Mouse (Mus musculus) brain, adult 2 months (tissue): Measurements from ENCODE around the gene Dpep1.
"Not testable (repeated sequence)": the region's sequence is repeated elsewhere in the genome, so short reads cannot be mapped to it uniquely, and the experiment has no call there.

Experiments used
- DNase-seq: peaks from one replicate; pipeline ENCODE4 v3.0.0; 2011; ENCODE audit warnings: low read depth, low spot score

Dpep1 gene

GRCm38 (mm10) chr8:123211876-123212275 lies 25.8 kb downstream of the Dpep1 start:
- no peak for DNase-seq

- DNase-seq: peak; percentile 93
Observed at GRCm38 (mm10) chr8:123212321-123213117, 26.5 kb downstream of the Dpep1 start, which contains the start of the genes Chmp1a and Spata33. Chmp1a (minus strand) TSS chr8:123212763. Spata33 (plus strand) TSS chr8:123212832.

GRCm38 (mm10) chr8:123213118-123213772 lies 27.2 kb downstream of the Dpep1 start:
- no peak for DNase-seq

- DNase-seq: no peak
Observed at GRCm38 (mm10) chr8:123215430-123215829, 29.4 kb downstream of the Dpep1 start.

GRCm38 (mm10) chr8:123220917-123221316 lies 34.9 kb downstream of the Dpep1 start:
- DNase-seq: no peak

DNA sequence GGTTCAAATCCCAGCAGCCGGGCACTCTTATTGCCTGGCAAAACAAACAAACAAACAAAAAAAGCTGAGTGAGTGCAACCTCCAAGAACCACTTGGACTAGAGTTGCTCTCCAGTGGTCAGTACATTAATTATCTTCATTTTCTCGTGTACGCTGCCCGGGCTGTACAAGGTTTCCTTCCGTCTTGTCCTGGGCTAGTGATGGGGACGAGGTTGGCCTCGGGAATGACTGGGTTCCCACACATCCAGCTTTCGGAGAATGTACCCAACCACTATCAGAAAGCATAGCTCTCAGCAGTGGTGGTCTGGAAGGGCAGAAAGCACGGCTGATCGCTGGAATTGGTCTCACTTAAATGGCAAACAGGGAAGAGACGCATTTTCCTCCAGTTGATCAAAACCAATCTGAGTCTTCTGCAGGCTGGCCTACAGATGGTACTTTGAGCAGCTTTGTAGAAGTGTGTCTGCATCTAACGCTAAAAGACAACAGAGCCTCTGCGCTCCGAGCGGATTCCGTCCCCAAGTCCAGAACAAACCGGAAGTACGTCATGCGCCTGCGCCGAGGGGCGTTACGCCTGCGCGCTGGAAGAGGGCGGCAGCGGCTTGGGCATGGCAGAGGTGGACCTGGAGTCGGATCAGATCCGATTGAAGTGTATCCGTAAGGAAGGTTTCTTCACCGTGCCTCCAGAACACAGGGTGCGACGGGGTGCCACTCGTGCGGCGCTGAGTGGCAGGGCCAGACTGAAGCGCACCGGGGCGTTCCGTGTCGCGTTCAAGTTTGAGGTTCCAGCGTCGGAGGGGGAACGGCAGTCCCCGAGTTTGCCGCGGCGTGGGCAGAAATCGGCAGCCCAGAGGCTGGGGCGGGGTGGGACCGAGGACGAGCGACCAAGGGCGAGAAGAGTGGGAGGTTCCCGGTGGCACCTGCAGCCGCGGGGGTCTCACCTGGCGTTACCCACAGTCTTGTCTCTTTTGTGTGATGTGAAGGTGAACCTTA lies 38.5 kb downstream of the Dpep1 start, which contains the start of gene Cdk10:
Gene Cdk10 (plus strand): TSS at position 565 of the 989 bp plus-strand sequence.
- peak; percentile 98 for DNase-seq

- DNase-seq: peak; percentile 80
Observed at GRCm38 (mm10) chr8:123228416-123228815, 42.4 kb downstream of the Dpep1 start.

DNA sequence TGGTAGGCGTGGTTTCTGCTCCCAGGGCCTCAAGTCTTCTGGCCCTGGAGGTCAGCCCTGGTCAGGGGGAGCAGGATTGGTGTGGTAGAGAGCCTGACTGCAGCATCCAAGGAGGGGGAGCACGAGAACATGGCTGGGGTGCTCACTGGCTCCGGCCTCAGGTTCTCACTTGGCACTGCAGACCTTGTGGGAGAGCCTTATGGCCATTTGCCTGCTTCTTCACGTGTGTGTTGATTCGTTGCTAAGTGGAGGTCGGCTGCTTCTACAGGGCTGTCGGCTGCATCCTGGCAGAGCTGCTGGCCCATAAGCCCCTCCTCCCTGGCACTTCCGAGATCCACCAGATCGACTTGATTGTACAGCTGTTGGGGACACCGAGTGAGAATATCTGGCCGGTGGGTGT lies 44.3 kb downstream of the Dpep1 start:
- DNase-seq: not testable (repeated sequence)

DNA sequence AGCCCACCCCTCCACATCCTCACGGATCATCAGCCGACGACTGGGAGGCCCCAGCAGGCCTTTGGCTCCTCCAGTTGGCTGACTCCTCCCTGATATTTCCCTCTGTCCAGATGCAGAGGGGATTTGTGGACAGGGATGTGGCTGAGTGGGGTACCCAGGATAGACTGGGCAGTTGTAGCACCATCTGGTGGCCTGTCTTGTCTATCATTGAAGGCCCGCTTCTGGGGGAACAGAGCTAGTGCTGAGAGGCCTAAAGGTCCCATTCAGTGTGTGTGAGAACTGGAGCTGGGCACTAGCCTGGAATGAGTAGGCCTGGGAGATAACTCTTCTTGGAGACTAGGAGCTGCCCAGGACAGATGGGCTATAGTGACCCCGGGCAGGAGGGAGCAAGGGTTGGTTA lies 45.7 kb downstream of the Dpep1 start:
- DNase-seq: no peak

DNA sequence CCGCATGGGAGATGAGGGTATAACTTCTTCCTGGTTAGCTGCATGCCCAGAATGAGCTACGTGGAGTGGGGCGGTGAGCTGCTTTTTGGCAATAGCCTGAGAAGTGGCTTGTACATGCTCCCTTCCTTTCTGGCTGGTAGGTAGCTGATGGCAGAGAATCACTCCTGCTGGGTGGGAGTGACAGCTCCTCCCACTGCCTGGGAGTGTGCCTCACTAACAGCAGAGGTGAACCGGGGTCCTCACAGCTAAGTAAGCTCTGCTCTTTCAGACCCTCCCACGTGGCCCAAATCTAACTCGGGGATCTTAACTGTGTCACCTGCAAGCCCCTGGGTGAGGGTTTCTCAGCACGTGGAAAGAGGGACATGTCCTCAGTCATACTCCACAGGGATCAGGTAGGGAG lies 46.5 kb downstream of the Dpep1 start:
- peak; percentile 63 for DNase-seq

DNA sequence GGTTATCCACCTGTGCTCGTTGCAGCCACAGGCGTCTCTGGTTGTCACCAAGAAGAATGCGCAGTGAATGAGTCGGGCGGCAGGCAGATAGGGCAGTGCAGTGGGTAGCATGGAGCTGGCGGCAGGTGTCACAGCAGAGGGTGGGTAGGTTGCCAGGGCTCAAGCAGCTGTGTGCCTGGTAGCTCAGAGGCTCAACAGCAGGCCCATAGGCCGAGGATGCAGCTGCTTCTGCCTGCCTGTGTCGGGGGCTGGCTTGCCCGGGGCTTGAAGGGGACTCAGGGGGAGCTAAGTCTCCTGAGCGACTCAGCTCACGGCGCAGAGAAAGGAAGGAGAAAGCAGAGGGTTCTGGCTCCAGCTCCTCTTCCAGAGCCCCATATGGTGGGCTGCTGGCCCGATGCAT lies 47.3 kb downstream of the Dpep1 start:
- no peak for DNase-seq

DNA sequence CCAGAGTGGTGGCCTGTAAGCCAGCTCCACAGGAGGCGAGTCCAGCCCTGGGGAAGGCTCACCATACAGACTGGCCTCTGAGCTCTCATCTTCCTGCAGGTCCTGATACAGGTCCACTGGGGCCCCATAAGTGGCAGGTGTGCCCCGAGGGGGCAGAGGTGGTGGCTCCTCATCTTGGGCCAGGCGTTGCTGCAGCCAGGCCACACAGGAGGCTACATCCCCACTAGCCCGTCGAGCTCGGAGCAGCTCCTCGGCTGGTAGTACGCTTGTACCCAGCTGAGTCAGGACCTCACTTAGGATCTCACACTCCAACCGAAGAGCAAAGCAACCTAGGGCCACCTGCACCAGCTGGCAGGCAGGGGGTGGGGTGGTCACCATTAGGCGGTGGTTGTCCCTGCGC lies 47.7 kb downstream of the Dpep1 start:
- no peak for DNase-seq

DNA sequence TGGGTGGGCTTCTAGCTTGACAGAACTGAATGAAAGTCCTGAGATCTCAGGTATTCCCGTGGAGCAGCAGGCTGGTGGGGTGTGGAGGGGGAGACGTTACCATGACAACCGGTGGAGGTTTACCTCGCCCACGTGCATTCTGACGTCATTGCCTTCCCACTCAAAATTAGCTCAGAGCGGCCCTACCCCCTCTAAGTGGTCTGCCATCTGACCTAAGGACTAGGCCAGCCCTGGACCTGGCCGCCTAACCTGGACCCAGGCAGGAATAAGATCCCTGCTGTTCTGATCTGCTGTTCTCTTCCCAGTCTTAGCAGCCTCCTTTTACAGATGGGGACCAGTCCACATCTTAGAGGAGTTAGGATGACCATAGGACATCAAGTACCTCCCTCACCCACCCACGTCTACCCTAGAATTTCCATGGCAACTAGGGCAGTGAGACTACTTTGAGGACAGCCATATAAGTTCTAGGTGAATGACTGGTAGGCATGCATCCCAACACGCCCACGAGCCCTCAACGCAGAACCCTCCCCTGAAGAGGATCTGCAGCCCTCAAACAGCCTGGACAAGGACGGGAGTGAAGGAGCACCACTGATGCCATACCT lies 49.0 kb downstream of the Dpep1 start:
- peak; percentile 93 for DNase-seq

GRCm38 (mm10) chr8:123235520-123236497 lies 49.8 kb downstream of the Dpep1 start, which contains the start of gene Spata2l:
Spata2l (minus strand) TSS chr8:123236233.
- peak; percentile 95 for DNase-seq

DNA sequence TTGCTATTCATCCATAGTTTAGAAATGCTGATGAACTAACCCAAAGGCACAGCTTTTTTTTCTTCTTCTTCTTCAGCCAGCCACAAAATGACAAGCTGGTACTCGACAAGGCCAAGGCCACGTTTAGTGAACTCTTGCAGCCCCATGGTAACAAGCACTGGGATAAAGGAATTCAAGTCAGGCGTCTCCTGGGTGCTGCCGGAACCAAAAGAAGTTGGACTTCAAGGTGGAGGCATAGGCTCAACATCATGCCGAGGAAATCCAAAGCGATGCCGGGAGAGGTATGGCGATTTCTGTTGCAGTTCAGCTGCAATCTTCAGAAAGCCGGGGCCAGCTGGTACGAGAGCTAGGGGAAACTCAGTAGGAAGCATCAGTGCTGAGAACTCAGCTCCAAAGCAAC lies 53.4 kb downstream of the Dpep1 start:
- no peak for DNase-seq

DNA sequence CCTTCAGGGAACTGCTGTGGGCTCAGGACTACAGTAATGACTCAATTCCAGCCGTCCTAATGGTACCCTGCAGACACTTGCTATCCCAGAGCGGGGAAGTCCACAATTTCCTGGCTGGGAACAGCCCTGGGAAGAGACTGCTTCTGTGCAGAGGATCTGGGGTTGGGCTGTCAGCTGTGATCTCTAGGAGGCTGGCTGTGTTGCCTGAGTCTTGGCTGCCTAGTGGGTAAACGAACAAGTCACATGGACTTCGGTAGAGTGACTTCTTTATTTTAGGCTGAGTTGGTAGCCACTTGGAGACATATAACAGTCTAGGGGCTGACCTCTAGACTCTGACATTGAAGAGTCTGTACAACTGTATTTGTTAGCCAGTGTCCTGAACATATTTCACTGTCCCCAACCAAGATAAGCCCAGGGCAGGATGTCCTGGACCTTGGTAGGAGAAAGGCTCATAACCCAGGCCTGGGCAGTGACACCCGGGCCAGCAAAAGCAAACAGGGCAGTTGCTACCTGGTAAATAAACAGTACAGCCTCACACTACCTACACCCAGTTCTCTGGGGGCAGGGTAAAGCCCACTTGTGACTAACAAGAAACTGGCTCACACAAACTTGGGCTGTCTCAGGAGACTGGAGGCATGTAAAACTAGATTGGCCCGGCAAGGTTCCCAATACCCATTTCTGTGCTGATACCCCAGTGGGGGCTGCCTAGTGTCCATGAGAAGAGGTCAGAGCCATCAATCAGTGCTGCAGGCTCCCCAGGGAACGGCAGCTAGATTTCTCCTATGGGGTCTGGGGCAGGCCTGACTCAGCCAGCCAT lies 56.3 kb downstream of the Dpep1 start:
- DNase-seq: no peak

- DNase-seq: no peak
Observed at GRCm38 (mm10) chr8:123243053-123243452, 57.0 kb downstream of the Dpep1 start.

- DNase-seq: no peak
Observed at GRCm38 (mm10) chr8:123244382-123244781, 58.3 kb downstream of the Dpep1 start.

DNA sequence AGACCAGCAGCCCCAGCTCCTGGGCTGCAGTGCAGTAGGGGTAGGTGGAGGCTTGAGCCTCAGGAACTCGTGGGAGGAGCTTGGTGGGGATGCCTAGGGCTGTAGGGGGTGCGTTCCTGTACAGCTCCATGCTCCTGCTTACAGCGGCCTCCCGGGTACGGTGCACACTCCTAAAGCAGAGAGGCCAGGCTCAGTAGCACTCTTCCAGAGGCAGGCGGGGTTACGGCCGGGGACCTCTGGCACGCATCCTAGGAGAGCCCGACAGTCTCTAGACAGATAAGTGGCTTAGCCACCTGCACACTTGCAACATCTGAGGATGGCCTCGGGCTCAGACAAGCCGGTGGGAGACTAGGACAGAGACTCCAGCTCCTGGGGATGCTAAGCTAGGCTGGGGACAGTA lies 59.5 kb downstream of the Dpep1 start:
- no peak for DNase-seq
